Mouse (Mus musculus) heart, postnatal 14 days (tissue): ENCODE data around the gene Slfn9. TPM values are rescaled to one million over a fixed set of nuclear protein-coding genes. Genes with fewer than 3 reads are reported as not detected.

ENCODE experiments used
- microRNA-seq, 2 experiments: library from miRNA; unstranded; fragments of <30 nt; microRNA quantifications; one replicate each; pipeline ENCODE4 v1.2.0; 2021 to 2022
- total RNA-seq, 2 experiments: library from RNA; stranded (reverse); gene quantifications; 2 replicates each; pipeline ENCODE4 v1.2.3; 2021

Slfn9 gene
- total RNA-seq, 2 experiments from 2014 or later, result 1.2 to 2.3 TPM

Small RNA genes within 50 kb of the gene (microRNA-seq; reads per million reads assigned to microRNA genes)
- gene Gm27598 (0 reads per million in 2 experiments), gene Mir7679 (0 reads per million in 2 experiments)

Other genes starting within 250 kb of the Slfn9 start
- gene Cct6b, start 227.5 kb downstream of the Slfn9 start, total RNA-seq, result under 1 TPM in 1 of 2 experiments, not detected in 1; 0.33 TPM
- 10 to 100 TPM; 15.3 to 16.5 TPM for gene Zfp830, start 227.5 kb downstream of the Slfn9 start, total RNA-seq
- 10 to 100 TPM; 20.6 to 21.9 TPM for gene Lig3, start 210.7 kb downstream of the Slfn9 start, total RNA-seq
- 1 to 10 TPM; 5.0 to 6.5 TPM for gene Rffl, start 120.6 kb downstream of the Slfn9 start, total RNA-seq
- 1 to 10 TPM; 8.0 to 8.3 TPM for gene Rad51d, start 101.2 kb downstream of the Slfn9 start, total RNA-seq
- gene Fndc8, start 99.7 kb downstream of the Slfn9 start, total RNA-seq, result not detected
- 10 to 100 TPM; 12.6 to 12.7 TPM for gene Nle1, start 83.4 kb downstream of the Slfn9 start, total RNA-seq
- gene Unc45b, start 81.3 kb downstream of the Slfn9 start, total RNA-seq, result 100 to 1,000 TPM; 162 to 164 TPM
- 10 to 100 TPM; 78.3 to 87.2 TPM for gene Slfn5, start 40.5 kb downstream of the Slfn9 start, total RNA-seq
- under 1 TPM; 0.22 to 0.46 TPM for gene Slfn8, start 29.0 kb upstream of the Slfn9 start, total RNA-seq
- gene Slfn2, start 73.3 kb upstream of the Slfn9 start, total RNA-seq, result 1 to 10 TPM; 3.5 to 4.8 TPM
- gene Slfn1, start 125.0 kb upstream of the Slfn9 start, total RNA-seq, result under 1 TPM in 1 of 2 experiments, not detected in 1; 0.41 TPM
- under 1 TPM; 0.12 to 0.20 TPM for gene Slfn4, start 183.4 kb upstream of the Slfn9 start, total RNA-seq
- gene Slfn3, start 199.5 kb upstream of the Slfn9 start, total RNA-seq, result 1 to 10 TPM; 3.4 to 4.6 TPM